Mouse (Mus musculus): ENCODE data around the gene 1700088E04Rik.
A peak's percentile ranks its signal among the peaks of the same experiment; 100 is the strongest.

1700088E04Rik gene

DNA sequence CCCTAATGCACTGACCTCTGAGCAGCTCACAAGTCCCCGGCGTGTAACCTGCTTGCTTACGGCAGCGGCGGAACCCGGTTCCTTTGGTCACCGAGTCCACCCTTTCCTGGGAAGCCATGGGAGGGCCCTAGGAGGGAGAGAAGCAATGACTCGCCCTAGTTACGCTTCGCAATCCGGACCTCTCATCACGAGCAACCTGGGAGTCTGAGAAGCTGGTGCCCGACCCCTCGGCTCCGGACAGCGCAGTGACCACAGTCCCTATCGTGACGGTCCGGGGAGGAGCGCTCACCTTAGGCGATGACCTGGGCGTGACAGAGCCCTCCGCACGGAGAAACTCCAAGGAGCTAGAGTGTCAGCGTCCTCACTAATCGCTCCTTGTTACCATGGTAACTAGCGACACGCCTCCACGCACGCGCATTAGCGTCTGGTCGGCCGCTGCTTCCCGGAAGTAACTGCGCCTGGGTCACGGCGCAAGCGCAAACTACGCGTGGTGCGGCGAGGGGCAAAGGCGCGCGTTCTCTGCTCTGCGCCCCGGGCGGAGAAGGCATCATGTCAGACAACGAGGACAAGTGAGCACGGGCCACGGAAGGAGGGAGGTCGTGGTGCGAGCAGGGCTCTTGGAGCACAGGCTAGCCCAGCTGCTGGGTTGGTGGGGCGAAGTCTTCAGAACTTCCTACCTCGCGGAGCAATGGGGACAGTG is at the start of gene 1700088E04Rik, which contains the start of gene Polr2f:
Gene 1700088E04Rik (minus strand): TSS at position 388 of the 700 bp plus-strand sequence.
Gene Polr2f (plus strand): TSS at position 144 of the 700 bp plus-strand sequence.
- DNase-seq (ENCODE audit: low read depth, low spot score) = peak; percentile 94

DNA sequence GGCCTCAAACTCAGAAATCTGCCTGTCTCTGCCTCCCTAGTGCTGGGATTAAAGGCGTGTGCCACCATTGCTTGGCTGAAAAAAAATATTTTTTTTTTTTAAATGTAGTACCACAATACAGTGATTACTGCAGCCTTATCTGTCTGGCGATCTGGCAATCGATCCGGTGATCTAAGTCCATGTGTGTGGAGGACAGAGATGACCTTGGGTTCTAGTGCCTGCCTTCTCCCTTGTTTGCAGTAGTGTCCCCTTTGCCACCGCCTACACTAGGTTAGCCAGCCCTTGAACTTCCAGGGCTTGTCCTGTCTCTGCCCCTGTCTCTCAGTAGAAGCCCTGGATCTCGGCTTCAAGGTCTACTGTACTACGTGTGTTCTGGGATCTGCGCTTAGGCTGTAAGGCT is 46.8 kb upstream of the 1700088E04Rik start:
- DNase-seq (ENCODE audit: low read depth, low spot score) = no peak

DNA sequence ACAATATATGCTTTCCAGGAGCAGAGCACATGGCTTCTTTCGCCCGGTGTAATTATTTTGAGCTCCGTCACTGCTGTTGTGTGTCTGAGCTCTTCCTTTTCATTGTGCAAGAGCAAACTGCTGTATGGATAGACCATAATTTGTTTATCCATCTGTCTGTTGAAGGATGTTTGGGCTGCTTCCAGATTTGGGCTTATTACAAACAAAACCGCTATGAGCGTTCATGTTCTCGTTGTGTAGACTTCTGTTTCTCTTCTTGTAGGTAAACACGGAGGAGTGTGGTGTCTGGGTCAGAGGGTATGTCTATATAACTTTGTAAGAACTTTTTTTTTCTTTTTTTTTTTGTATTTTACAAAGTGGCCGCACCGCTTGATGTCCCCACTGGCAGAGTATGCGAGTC is 44.2 kb upstream of the 1700088E04Rik start:
- no peak for DNase-seq (ENCODE audit: low read depth, low spot score)

DNA sequence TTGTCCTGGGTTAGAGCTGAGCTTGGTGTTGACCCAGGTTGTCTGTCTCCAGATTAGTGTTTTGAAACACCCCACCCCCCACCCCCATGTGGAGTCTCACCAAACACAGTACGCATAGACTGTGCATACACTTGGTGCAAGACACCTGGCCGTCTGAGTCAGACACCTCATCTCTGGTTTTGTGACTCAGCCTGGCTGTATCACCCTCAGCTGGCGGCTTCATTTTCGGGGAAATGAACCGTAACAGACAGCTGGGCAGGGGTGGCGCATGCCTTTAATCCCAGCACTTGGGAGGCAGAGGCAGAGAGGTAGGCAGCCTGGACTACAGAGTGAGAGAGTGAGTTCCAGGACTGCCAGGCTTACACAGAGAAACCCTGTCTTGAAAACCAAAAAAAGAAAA is 35.9 kb upstream of the 1700088E04Rik start:
- no peak for DNase-seq (ENCODE audit: low read depth, low spot score)

DNA sequence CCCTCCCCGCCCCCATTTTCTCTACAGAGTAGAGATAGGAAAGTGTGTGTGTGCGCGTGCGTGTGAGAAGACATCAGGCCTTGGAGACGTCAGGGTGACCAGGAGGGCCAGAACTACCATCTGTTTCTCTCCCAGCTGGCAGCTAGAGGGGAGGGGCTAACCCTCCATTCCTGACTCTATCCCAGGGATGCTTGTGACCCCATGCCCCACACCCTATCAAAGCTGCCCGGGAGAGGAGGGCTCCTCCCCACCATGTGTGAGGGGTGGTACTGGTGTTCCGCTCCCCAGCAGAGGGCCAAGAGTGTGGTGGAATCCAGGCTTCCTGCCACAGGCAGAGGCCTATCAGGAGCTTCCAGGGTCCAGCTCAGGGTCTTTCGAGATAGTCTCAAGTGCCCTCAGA is 25.7 kb upstream of the 1700088E04Rik start:
- DNase-seq (ENCODE audit: low read depth, low spot score) = no peak

DNA sequence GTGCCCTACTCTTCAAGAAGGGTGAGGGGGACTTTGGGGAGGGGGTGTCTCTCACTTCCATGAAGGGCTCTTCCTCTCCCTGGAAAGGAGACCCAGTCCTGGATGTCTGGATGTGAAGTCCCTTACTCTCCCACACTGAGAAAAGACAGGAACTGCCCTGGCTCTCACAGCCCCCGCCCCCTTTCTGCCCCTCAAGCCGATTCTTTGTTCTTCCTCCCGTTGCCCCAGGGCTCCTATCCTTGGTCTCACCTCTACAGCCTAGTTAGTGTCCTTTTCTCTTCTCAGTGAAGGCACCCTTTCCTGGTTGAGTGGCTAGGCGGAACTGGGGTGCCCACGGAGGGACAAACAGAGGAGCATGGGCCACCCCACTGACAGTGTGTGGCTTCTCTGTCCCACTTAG is 24.1 kb upstream of the 1700088E04Rik start, which contains the start of gene Sox10:
Gene Sox10 (minus strand): TSS at position 101 of the 400 bp plus-strand sequence.
- no peak for DNase-seq (ENCODE audit: low read depth, low spot score)

DNA sequence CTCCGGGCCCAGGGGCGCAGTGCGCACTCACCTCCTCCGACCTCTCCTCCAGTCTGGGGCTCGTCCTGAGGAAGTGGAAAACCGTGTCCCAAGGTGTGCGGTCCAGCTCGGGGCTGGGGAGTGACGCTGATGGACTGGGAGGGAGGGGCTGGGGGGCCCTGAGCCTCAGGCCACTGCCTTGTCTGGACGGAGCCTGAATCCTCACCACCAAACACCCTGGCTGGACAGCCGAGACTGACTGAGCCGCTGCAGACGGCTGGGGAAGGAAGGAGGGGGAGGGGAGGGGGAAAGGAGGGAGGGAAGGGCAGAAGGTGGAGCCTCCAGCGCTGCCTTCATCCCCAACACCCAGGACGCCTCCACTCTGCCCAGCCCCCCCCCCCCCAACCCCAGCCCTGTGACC is 23.2 kb upstream of the 1700088E04Rik start:
- DNase-seq (ENCODE audit: low read depth, low spot score) = no peak

DNA sequence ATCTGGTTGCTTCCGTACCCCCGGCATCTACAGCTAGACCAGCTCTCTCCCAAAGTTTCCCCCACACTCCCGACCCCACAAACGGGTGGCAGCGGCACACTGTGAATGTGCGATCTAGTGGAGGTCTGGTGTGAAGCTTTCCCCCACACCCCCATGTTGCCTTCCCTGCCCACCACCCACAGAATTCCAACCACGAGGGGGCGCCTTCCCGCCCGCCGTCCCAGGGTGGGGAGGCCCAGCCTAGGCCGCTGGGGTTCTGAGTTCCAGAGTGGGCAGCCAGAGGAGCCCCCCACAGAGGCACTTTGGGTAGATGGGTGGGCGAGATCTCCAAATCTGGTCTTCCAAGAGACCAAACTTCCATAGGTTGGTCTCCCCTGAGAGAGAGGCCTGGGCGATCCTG is 21.8 kb upstream of the 1700088E04Rik start:
- DNase-seq (ENCODE audit: low read depth, low spot score) = no peak

DNA sequence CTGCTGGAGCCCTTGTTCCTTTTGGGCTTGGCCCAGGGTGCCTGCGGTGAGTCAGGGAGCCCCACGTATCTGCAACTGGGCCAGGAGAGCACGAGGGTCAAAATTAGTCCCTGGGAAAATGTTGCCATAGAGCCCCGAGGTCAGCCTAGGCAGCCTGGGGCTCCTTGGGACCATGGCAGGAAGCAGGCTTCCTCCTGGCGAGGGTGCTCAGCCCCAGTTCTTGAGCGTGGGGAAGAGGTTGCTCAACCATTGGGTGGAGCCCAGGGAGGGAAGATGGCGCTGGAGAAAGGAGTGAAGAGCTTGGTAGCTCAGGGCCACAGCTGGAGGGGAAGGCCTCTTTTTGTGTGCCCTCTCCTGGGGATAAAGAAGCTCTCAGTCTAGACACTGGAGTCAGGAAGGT is 21.2 kb upstream of the 1700088E04Rik start:
- no peak for DNase-seq (ENCODE audit: low read depth, low spot score)

DNA sequence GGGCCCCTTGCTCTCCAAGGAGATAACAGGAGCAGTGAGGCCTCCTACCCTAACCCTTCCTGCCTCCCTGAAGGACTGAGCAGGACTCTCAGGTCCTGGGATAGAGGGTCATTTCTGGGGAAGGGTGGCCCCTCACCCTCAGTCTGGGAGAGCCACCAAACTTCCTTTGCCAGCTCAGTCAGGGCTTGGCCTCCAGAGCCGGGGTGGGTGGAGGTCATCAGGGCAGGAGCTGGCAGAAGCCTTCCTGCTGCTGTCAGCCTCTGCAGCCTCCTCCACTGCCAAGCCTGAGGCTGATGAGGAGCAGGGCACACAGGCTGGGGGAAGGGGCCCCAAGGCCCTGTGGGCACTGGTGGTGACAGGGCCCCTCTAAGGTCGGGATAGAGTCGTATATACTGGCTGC is 14.5 kb upstream of the 1700088E04Rik start:
- no peak for DNase-seq (ENCODE audit: low read depth, low spot score)

DNA sequence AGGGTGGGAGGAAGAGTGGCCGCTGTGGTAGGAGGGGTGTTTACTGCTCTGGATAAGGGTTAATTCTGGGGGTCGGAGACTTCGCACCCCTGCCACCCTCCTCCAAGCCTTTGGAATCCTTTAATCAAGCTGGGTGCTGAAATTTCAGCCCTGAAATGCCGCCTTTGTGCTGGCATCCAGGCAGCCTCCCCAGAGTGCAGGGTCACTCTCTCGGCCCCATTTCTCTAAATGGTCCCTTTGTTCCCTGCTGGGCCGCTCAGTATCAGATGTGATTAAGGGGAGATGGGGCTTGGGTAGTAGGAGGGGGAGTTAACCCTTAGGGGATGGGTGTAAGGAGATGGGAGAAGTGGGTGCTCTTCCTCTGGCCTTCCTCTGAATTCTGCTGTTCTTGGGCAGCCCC is 11.7 kb upstream of the 1700088E04Rik start:
- no peak for DNase-seq (ENCODE audit: low read depth, low spot score)

DNA sequence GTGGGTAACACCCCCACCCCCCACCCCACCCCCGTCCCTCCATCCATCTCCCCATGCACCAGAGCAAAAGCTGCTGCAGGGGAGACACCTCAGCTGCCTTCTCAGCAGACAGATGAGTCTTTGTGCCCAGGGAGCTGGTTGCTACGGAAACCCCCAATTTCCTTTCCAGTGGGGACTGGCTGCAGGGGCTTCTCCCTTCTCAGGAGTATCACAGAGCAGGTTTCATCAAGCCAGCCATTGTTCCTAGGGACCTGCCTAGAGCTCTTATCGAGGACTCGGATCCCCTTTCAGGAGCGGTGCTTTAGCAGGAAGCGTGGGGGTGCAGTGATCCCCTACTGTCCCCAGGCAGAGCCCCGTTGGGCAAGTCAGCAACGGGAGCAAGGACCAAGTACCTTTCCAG is 10.8 kb upstream of the 1700088E04Rik start:
- no peak for DNase-seq (ENCODE audit: low read depth, low spot score)

DNA sequence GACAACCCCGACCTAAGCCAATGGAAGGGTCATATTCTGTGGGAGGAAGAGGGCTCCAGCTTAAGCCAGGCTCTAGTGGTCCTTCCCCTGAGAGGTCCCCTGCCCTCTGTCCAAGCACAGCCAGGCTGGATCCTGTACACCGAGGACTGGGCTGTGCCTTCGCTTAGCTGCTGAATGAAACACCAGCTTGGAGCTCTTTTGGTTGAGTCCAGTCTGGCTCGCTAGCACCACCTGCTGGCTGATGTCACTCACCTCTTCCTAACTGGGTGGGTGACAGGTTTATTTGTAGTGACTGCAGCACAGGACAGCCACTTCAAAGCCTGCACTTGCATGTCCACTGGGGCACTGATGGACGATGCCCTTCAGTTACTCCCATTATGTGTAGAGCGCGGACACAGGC is 7.5 kb upstream of the 1700088E04Rik start:
- DNase-seq (ENCODE audit: low read depth, low spot score) = peak; percentile 74

DNA sequence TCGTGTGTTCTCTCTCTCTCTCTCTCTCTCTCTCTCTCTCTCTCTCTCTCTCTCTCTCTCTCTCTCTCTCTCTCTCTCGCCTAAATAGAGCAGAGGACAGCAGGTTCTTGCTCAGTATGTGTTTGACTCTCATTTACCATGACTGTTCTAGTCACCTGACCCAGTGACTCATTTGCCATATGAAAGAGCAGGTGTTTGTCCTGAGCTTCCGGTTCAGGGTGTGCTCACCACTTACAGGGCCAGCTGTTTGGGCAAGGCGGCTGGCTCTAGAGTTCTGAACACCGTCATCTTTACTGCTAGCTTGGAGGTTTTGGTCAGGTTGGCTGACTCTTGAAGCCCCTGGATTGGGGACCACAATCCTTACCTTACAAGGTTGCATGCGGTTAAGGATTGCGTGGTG is 4.5 kb upstream of the 1700088E04Rik start:
- DNase-seq (ENCODE audit: low read depth, low spot score) = no peak

DNA sequence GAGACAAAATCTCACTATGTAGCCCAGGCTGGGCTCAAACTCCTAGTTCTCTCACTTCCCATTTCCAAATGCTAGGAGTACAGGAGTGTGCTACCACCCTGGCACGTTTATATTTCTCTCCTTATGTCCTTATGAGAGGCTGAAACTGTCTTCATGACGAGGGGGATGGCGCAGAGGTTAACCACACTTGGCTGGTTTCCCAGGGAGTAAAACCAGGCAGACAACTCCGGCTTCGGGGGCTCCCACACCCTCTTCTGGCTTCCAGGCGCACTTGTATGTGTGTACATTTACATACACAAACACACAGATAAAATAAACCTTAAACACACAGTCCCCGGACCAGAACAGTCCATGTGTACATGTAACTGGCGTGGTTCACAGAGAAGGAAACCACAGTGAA is 3.0 kb upstream of the 1700088E04Rik start:
- DNase-seq (ENCODE audit: low read depth, low spot score) = no peak

DNA sequence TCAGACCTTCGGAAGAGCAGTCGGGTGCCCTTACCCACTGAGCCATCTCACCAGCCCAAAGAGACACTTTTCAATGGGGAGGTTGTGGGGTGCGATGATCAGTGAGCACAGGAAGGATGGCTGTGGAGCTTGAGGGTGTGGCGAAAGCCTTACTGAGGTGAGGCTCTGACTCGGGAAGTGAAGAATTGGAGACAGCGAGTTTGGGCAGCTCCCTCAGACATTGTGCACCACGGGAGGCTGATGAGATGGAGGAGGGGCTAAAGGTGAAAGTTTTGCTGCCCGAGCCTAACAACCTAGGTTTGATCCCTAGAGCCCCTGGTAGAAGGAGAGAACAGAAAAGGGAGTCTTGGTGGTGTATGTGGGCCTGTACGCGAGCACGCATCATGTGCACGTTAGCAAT is 2.3 kb upstream of the 1700088E04Rik start:
- DNase-seq (ENCODE audit: low read depth, low spot score) = no peak

DNA sequence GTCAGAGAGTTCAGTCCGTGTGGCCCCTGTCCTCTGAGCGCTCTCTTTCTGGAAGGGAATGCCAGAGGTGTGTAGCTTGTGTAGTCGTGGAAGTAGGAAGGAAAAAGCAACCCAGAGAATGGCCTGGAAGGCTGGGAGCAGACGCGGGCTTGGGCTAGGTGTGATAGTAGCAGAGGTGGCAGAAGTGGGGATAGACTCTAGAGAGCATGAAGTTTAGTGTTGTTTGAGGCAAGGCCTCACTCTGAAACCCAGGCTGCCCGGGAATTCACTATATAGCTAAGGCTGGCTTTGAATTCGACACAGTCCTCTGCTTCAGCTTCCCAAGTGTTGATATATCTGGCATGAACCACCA is 489 bp upstream of the 1700088E04Rik start:
- no peak for DNase-seq (ENCODE audit: low read depth, low spot score)

DNA sequence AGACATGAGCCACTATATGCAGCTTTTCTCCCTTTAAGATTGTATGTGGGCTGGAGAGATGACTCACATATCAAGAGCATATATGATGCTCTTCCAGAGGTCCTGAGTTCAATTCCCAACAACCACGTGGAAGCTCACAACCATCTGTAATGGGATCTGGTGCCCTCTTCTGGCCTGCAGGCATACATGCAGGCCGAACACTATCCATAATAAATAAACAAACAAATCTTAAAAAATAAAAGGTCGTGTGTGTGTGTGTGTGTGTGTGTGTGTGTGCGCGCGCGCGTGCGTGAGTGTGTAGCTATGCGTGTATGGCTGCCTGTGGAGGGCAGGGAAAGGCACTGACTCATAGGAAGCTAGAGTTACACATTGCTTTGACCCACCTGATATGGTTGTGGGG is 1.4 kb downstream of the 1700088E04Rik start:
- peak; percentile 71 for DNase-seq (ENCODE audit: low read depth, low spot score)

DNA sequence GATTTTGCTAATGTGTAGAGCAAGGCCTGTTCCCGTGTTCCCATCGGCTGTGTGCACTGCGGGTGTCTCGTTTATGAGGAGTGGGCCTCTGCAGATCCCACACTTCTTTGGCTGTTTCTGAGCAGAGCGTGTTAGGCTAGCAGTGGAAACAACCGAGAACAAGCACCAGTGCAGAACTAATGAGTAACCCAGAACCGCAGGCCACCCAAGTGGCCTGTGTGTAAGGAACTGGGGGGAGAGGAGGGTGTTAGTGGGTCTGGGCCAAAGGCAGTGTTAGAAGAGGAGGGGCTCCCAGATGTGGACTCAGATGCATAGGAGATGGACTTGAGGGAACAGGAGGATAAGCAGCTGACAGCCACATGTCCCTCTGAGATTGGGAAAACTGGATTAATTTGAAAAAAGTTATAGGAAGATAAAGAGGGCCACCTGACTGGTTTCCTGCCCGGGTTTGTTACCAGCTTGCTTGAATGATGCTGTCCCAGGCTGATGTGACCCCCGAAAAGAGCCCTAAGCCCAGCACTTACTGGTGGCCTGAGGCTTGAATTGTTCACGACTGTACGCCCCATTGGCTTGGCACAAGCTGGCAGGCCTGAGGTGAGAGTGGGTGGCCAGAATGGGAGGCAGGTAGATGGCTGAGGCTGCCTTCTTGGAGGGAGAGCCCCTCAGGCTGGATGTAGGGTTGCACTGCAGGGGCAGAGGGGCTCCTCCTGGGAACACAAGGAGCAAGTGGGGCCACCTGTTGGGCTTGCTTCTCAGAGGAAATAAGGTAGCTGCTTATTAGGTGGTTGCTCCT is 5.1 kb downstream of the 1700088E04Rik start:
- DNase-seq (ENCODE audit: low read depth, low spot score) = no peak

DNA sequence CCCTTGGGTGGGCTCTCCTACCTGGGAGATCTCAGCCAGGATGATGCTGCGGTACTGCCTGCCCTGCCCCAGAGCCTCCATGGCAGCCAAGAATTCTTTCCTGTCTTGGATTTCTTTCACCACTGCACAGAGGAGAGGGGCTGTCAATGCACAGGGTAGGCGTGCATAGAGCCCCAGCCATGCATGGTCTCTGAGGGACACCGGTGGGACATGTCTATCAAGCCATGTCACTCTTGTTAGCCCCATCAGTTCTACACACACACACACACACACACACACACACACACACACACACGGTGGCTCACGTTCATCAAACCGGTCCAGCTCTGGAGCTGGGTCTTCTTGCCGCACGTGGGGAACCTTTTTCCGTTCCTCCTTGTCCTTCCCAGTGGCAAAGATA is 5.7 kb downstream of the 1700088E04Rik start:
- no peak for DNase-seq (ENCODE audit: low read depth, low spot score)

DNA sequence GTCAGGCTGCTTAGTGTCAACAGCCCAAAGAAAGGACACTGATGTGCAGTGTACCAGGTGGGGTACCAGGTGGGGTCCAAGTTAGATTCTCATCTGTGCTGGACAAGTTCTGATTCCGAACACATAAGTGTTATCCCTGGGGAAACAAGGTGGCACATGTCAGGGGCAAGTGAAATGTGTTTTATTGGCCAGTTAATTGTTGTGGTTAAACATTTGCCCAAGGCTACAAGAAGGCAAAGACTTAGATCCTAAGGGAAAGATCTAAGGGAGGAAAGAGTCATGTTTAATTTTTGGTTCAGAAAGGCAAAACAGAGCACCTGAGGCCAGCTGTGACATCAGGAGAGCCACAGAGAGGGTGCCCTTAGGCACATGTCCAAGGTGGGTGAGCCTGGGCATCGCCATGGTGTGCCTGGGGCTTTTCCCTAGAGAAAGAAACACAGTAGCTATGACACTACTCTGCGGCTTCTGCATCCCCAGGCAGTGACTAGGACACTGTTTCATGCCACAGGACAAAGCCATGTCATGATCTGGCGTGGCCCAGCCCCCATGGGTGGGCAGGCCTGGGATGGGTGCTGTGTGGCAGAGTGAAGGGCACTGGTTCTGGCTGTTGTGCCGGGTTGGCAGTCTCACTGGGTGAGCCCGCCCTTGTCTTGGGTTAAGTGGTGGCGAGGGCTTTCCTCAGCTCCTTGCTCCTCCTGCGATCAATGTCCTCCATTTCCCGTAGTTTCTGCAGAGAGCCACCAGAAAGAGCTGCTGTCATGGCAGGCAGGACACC is 6.4 kb downstream of the 1700088E04Rik start:
- no peak for DNase-seq (ENCODE audit: low read depth, low spot score)

DNA sequence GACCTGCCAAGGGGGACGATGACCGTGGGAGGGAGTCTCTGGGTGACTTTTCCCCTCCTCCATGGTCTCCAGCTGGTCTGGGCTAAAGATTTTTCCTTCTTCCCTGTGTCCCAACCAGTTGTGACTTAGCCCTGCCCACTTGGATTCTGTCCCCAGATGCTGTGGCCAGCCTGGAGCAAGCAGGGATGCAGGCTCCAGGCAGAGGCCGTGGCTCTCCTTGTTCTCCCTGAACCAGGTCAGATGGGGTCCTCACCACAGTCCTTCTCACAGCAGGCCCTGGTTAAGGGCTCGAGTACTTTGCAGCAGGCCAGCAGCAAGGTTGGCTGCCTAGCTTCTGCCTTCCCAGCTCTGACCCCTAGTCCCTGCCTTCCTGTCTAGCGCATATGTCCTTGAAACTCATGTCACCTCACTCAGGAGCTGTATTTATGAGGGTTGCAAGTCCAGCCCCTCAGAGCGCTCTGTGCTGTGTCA is 7.8 kb downstream of the 1700088E04Rik start:
- DNase-seq (ENCODE audit: low read depth, low spot score) = no peak
